In the genomic region with DNA sequence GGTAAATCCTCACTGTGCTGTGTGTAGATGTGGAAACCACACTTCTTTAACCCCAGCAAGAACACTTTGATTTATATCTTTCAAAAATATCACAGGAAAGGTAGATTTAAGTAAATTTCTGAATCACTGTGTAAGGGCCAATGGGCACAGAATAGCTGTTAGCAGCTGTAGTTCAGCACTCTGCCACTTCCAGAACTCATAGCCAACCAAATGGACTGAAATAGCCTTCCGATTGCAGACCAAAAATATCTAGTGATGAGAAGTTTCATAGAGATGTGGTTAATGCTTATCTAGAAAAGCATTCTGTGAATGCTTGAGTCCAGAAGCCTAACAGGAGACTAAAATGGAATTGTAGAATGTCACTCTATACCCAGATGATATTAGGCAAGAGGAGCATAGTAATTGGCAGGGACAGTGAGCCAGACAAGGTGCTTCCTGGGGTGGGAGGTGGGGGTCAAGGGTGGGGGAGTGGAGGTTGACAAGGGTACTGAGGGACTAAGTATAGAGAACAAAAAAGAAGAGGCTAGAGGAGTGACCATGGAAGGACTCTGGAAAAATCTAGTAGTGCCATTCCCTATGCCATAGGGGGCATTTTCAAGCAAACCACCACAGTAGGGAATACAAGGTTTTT, we compare ENCODE assay signal across 20 mouse cellular contexts.
DNase-seq lines count a peak whose midpoint lies in the region; ATAC-seq and TF ChIP-seq lines count a peak whose summit lies in the region.
"Had no signal": no experiment of that assay in that cellular context is flagged by ENCODE, and none has a peak within 500 bp of the region (broad histone marks: within the 10 kb centered on the region; RNA-seq: fewer than 3 reads in every experiment).

No protein-coding gene starts in this region.

- H3K4me3 ChIP-seq in midbrain, embryonic 11.5 days (ENCODE audit: low read depth, low read length), result no peak overlapping the region
- H3K4me3 ChIP-seq in midbrain, embryonic 10.5 days, result no peak overlapping the region
- H3K4me3 ChIP-seq in heart, postnatal 0 days (ENCODE audit: low read depth, low read length), result no peak overlapping the region
- H3K4me3 ChIP-seq in liver, embryonic 12.5 days, result no peak overlapping the region
- H3K4me3 ChIP-seq in forebrain, embryonic 15.5 days, result no peak overlapping the region
- H3K4me3 ChIP-seq: embryonic facial prominence, embryonic 12.5 days; hindbrain, embryonic 13.5 days had no signal

- H3K9ac ChIP-seq in midbrain, embryonic 11.5 days (ENCODE audit: low read length), result no peak overlapping the region
- no peak overlapping the region for H3K9ac ChIP-seq in heart, postnatal 0 days (replicated peaks; ENCODE audit: low read depth, low read length)
- no peak overlapping the region for H3K9ac ChIP-seq in liver, embryonic 12.5 days
- H3K9ac ChIP-seq in forebrain, embryonic 15.5 days (replicated peaks), result no peak overlapping the region
- H3K9ac ChIP-seq: embryonic facial prominence, embryonic 12.5 days; hindbrain, embryonic 13.5 days had no signal

- no peak overlapping the region for H3K27ac ChIP-seq in midbrain, embryonic 11.5 days (ENCODE audit: low read depth, low read length)
- no peak overlapping the region for H3K27ac ChIP-seq in midbrain, embryonic 10.5 days (replicated peaks)
- peak overlapping the region; percentile 72 for H3K27ac ChIP-seq in heart, postnatal 0 days (ENCODE audit: low read depth)
- no peak overlapping the region for H3K27ac ChIP-seq in liver, embryonic 12.5 days
- no peak overlapping the region for H3K27ac ChIP-seq in forebrain, embryonic 15.5 days (replicated peaks)
- H3K27ac ChIP-seq: embryonic facial prominence, embryonic 12.5 days; hindbrain, embryonic 13.5 days; hindbrain, postnatal 0 days had no signal

- H3K36me3 ChIP-seq in midbrain, embryonic 11.5 days (ENCODE audit: control insufficient read depth, insufficient read depth, low read length), result no peaks in the 10 kb centered on the region
- no peaks in the 10 kb centered on the region for H3K36me3 ChIP-seq in midbrain, embryonic 10.5 days
- no peaks in the 10 kb centered on the region for H3K36me3 ChIP-seq in heart, postnatal 0 days (replicated peaks; ENCODE audit: control insufficient read depth, insufficient read depth, low read length)
- no peaks in the 10 kb centered on the region for H3K36me3 ChIP-seq in liver, embryonic 12.5 days
- H3K36me3 ChIP-seq in forebrain, embryonic 15.5 days, result no peaks in the 10 kb centered on the region
- H3K36me3 ChIP-seq: embryonic facial prominence, embryonic 12.5 days; hindbrain, embryonic 13.5 days had no signal

- WGBS in midbrain, embryonic 11.5 days, result 97% methylated on average over 1 of the region's 1 CpGs
- 92% methylated on average over 1 of the region's 1 CpGs for WGBS in midbrain, embryonic 10.5 days
- WGBS in heart, postnatal 0 days, result 21% methylated on average over 1 of the region's 1 CpGs
- WGBS in liver, embryonic 12.5 days (ENCODE audit: insufficient replicate concordance), result 67% methylated on average over 1 of the region's 1 CpGs
- WGBS in forebrain, embryonic 15.5 days, result 93% methylated on average over 1 of the region's 1 CpGs

- ATAC-seq in midbrain, embryonic 11.5 days (ENCODE audit: low FRiP score), result no peak
- peak; percentile 86 for ATAC-seq in heart, postnatal 0 days (ENCODE audit: insufficient read depth, low read depth)
- ATAC-seq in liver, embryonic 12.5 days, result no peak
- no peak for ATAC-seq in forebrain, embryonic 15.5 days (replicated peaks)
- ATAC-seq: activated CD4-positive, CD25-positive, alpha-beta regulatory T cell, adult 4 months; forebrain, embryonic 16.5 days; hindbrain, postnatal 0 days; Patski had no signal

- no peaks in the 10 kb centered on the region for H3K27me3 ChIP-seq in midbrain, embryonic 11.5 days (ENCODE audit: control insufficient read depth, insufficient read depth, low read length)
- no peaks in the 10 kb centered on the region for H3K27me3 ChIP-seq in midbrain, embryonic 10.5 days (ENCODE audit: low read depth, poor library complexity, severe bottlenecking)
- no peaks in the 10 kb centered on the region for H3K27me3 ChIP-seq in heart, postnatal 0 days (ENCODE audit: control insufficient read depth, insufficient read depth, low read length)
- H3K27me3 ChIP-seq in liver, embryonic 12.5 days (replicated peaks), result no peaks in the 10 kb centered on the region
- H3K27me3 ChIP-seq in forebrain, embryonic 15.5 days, result no peaks in the 10 kb centered on the region
- H3K27me3 ChIP-seq: CH12.LX; embryonic facial prominence, embryonic 12.5 days; hindbrain, embryonic 13.5 days had no signal

- no peaks in the 10 kb centered on the region for H3K4me1 ChIP-seq in midbrain, embryonic 11.5 days (ENCODE audit: control insufficient read depth, insufficient read depth, low read length)
- no peaks in the 10 kb centered on the region for H3K4me1 ChIP-seq in midbrain, embryonic 10.5 days
- peaks cover 5% of the 10 kb centered on the region; the same call in 1 of the 2 replicates for H3K4me1 ChIP-seq in heart, postnatal 0 days (ENCODE audit: control insufficient read depth, insufficient read depth)
- no peaks in the 10 kb centered on the region for H3K4me1 ChIP-seq in liver, embryonic 12.5 days
- H3K4me1 ChIP-seq in forebrain, embryonic 15.5 days, result no peaks in the 10 kb centered on the region
- H3K4me1 ChIP-seq: embryonic facial prominence, embryonic 12.5 days; hindbrain, embryonic 13.5 days had no signal

- peak; percentile 17 for DNase-seq in heart, adult 8-10 months (ENCODE audit: low spot score)
- no peak for DNase-seq in heart, postnatal 14 days
- DNase-seq in midbrain, embryonic 11.5 days (ENCODE audit: low spot score, missing footprints), result peak; percentile 33
- DNase-seq in midbrain, embryonic 10.5 days (ENCODE audit: low spot score), result no peak
- peak; percentile 40 for DNase-seq in heart, postnatal 0 days (ENCODE audit: low spot score)
- DNase-seq: adrenal gland, postnatal 14 days; cerebellum, adult 18-20 months; cerebellum, adult 9-11 months; embryo, embryonic 11 days; gastrocnemius, postnatal 10 days; kidney, adult 11 months had no signal

- no peak overlapping the region for H3K4me2 ChIP-seq in midbrain, embryonic 11.5 days
- H3K4me2 ChIP-seq in heart, postnatal 0 days (ENCODE audit: low read depth, low read length), result no peak overlapping the region
- H3K4me2 ChIP-seq in liver, embryonic 12.5 days, result no peak overlapping the region
- no peak overlapping the region for H3K4me2 ChIP-seq in forebrain, embryonic 15.5 days (replicated peaks)
- H3K4me2 ChIP-seq: embryonic facial prominence, embryonic 12.5 days; hindbrain, embryonic 13.5 days had no signal

- no peak for TF ChIP-seq CTCF in heart, postnatal 0 days (IDR thresholded peaks at IDR 0.05; ENCODE audit: low read depth)

- H3K9me3 ChIP-seq in midbrain, embryonic 11.5 days (ENCODE audit: control insufficient read depth, low read length), result no peaks in the 10 kb centered on the region
- H3K9me3 ChIP-seq in midbrain, embryonic 10.5 days (replicated peaks), result no peaks in the 10 kb centered on the region
- no peaks in the 10 kb centered on the region for H3K9me3 ChIP-seq in heart, postnatal 0 days (replicated peaks; ENCODE audit: control insufficient read depth, low read length)
- no peaks in the 10 kb centered on the region for H3K9me3 ChIP-seq in liver, embryonic 12.5 days (replicated peaks)
- no peaks in the 10 kb centered on the region for H3K9me3 ChIP-seq in forebrain, embryonic 15.5 days
- H3K9me3 ChIP-seq: embryonic facial prominence, embryonic 12.5 days; hindbrain, embryonic 13.5 days had no signal

- intact Hi-C loops in heart, postnatal 14 days (cut with DNase I), result loop anchor here (10.0 kb wide), 1 partner anchor 119 kb away; no protein-coding TSS in a partner anchor

- no peak for TF ChIP-seq EP300 in heart, postnatal 0 days (IDR thresholded peaks at IDR 0.05; ENCODE audit: low read depth)

Comparison
In these comparisons a context has a peak if more than half of its experiments do, and no peak if none do; other contexts are left out.
1. DNase-seq: peak in heart, adult 8-10 months (single experiment), midbrain, embryonic 11.5 days (single experiment) and heart, postnatal 0 days (single experiment); none in heart, postnatal 14 days (0 of 2) and midbrain, embryonic 10.5 days (single experiment).